Mouse (Mus musculus) G1E (cell line): Measurements from ENCODE around the gene Rab11fip5. TPM values are rescaled to one million over a fixed set of nuclear protein-coding genes. Genes with fewer than 3 reads are reported as not detected.

Experiments used
- ATAC-seq: 2 replicates; pipeline ENCODE4 v1.8.0; 2016; ENCODE audit warnings: mild to moderate bottlenecking; ENCODE audit not compliant: insufficient number of reproducible peaks, poor library complexity, low FRiP score, severe bottlenecking; ENCODE audit errors: extremely low read depth
- DNase-seq: peaks from one replicate; pipeline ENCODE4 v3.0.0; 2012; ENCODE audit warnings: low spot score
- H3K27me3 ChIP-seq: 2 replicates; pipeline ENCODE4 v1.6.1; 2012; ENCODE audit warnings: mild to moderate bottlenecking, low read length, inconsistent platforms; ENCODE audit not compliant: insufficient read depth
- H3K36me3 ChIP-seq: replicated peaks from 2 replicates; pipeline ENCODE3; 2012; ENCODE audit warnings: mild to moderate bottlenecking, inconsistent platforms
- H3K4me1 ChIP-seq: 2 replicates; pipeline ENCODE4 v1.6.1; 2012; ENCODE audit warnings: low read depth, low read length, inconsistent platforms, mixed read lengths; ENCODE audit not compliant: insufficient read depth
- H3K4me3 ChIP-seq: 2 replicates; pipeline ENCODE4 v1.5.1; 2012; ENCODE audit warnings: low read depth, mild to moderate bottlenecking, inconsistent platforms, low read length, moderate library complexity, mixed read lengths
- H3K9me3 ChIP-seq: replicated peaks from 2 replicates; pipeline ENCODE4 v1.6.1; 2012; ENCODE audit warnings: inconsistent platforms
- CTCF ChIP-seq: IDR thresholded peaks from 2 replicates; pipeline ENCODE4 v1.5.1; 2012; ENCODE audit warnings: low read depth, low read length, inconsistent platforms, mixed read lengths
- GATA1 ChIP-seq: IDR thresholded peaks from 2 replicates; pipeline ENCODE4 v1.6.1; 2012; ENCODE audit warnings: borderline replicate concordance, low read length, inconsistent platforms, mixed read lengths
- GATA2 ChIP-seq: IDR thresholded peaks from 2 replicates; pipeline ENCODE4 v1.6.1; 2012; ENCODE audit warnings: low read depth, low read length, inconsistent platforms, borderline replicate concordance
- POLR2AphosphoS5 ChIP-seq: IDR thresholded peaks from 2 replicates; pipeline ENCODE4 v1.6.1; 2012; ENCODE audit warnings: low read depth, low read length, inconsistent platforms; ENCODE audit not compliant: insufficient replicate concordance
- TAL1 ChIP-seq: conservative IDR thresholded peaks from 2 replicates; pipeline ENCODE4 v1.6.1; 2012; ENCODE audit warnings: low read depth, low read length, inconsistent platforms, mixed read lengths
- polyA plus RNA-seq: library from polyadenylated mRNA; stranded (reverse); fragments of >175 nt; gene quantifications from 2 replicates; pipeline ENCODE4 v1.2.3, GENCODE M21; 2012
- total RNA-seq, 2 experiments: library from RNA; stranded (forward) in 1 of 2; stranded (reverse) in 1 of 2; fragments of 200-1000 nt in 1 of 2; fragments of >200 nt in 1 of 2; fragmentation: Nextera tagmentation in 1 of 2; gene quantifications; 2 replicates each; pipeline ENCODE4 v1.2.3; 2014 to 2017

Rab11fip5 gene
- total and polyA plus RNA-seq, 3 experiments = 0.27 TPM; not detected in 2

GRCm38 (mm10) chr6:85377066-85377734 is 2.8 kb upstream of the Rab11fip5 start:
- DNase-seq (no peak), ATAC-seq (no peak)
- Histone ChIP-seq H3K27me3 (peaks cover 10% of the 10 kb centered on the region), H3K9me3 (no peaks in the 10 kb centered on the region), H3K4me1 (peaks cover 15% of the 10 kb centered on the region), H3K4me3 (no peak overlapping the region), H3K36me3 (no peaks in the 10 kb centered on the region)
- TF ChIP-seq CTCF = no peak
- TF ChIP-seq TAL1 = no peak
- TF ChIP-seq GATA1 = no peak
- TF ChIP-seq POLR2AphosphoS5 = no peak
- TF ChIP-seq GATA2 = no peak

- Histone ChIP-seq H3K36me3 (no peaks in the 10 kb centered on the region), H3K9me3 (no peaks in the 10 kb centered on the region), H3K4me3 (peak overlapping the region; percentile 65; the same call in 1 of the 2 replicates), H3K4me1 (peaks cover 11% of the 10 kb centered on the region), H3K27me3 (peaks cover 10% of the 10 kb centered on the region)
- ATAC-seq (peak; percentile 73), DNase-seq (no peak)
- TF ChIP-seq TAL1 (no peak), POLR2AphosphoS5 (no peak), CTCF (no peak), GATA2 (no peak), GATA1 (no peak)
These were observed 290 bp upstream of the Rab11fip5 start for GRCm38 (mm10) chr6:85374734-85375114.

- Histone ChIP-seq H3K4me3 (no peak overlapping the region), H3K27me3 (peaks cover 13% of the 10 kb centered on the region), H3K4me1 (peaks cover 11% of the 10 kb centered on the region), H3K9me3 (no peaks in the 10 kb centered on the region), H3K36me3 (no peaks in the 10 kb centered on the region)
- TF ChIP-seq TAL1 (no peak), GATA1 (no peak), POLR2AphosphoS5 (no peak), GATA2 (no peak), CTCF (no peak)
- ATAC-seq (no peak), DNase-seq (no peak)
These were observed 1.2 kb downstream of the Rab11fip5 start for GRCm38 (mm10) chr6:85373066-85373860.

- Histone ChIP-seq H3K4me3 (no peak overlapping the region), H3K27me3 (peaks cover 13% of the 10 kb centered on the region), H3K9me3 (no peaks in the 10 kb centered on the region), H3K4me1 (peaks cover 11% of the 10 kb centered on the region), H3K36me3 (no peaks in the 10 kb centered on the region)
- TF ChIP-seq GATA2 = no peak
- no peak for TF ChIP-seq CTCF
- no peak for TF ChIP-seq GATA1
- no peak for TF ChIP-seq POLR2AphosphoS5
- TF ChIP-seq TAL1 = no peak
- DNase-seq (no peak), ATAC-seq (no peak)
These were observed 1.9 kb downstream of the Rab11fip5 start for GRCm38 (mm10) chr6:85372496-85372895.

- no peaks in the 10 kb centered on the region for H3K36me3 ChIP-seq
- ATAC-seq (no peak), DNase-seq (no peak)
- H3K4me3 ChIP-seq = no peak overlapping the region
- H3K4me1 ChIP-seq = peaks cover 11% of the 10 kb centered on the region
- H3K27me3 ChIP-seq = peaks cover 15% of the 10 kb centered on the region
- TF ChIP-seq CTCF = no peak
- no peaks in the 10 kb centered on the region for H3K9me3 ChIP-seq
These were observed 2.5 kb downstream of the Rab11fip5 start for GRCm38 (mm10) chr6:85371859-85372405.

GRCm38 (mm10) chr6:85370666-85371430 is 3.6 kb downstream of the Rab11fip5 start:
- ATAC-seq (no peak), DNase-seq (no peak)
- Histone ChIP-seq H3K9me3 (no peaks in the 10 kb centered on the region), H3K4me3 (no peak overlapping the region), H3K36me3 (no peaks in the 10 kb centered on the region), H3K4me1 (peaks cover 11% of the 10 kb centered on the region), H3K27me3 (peaks cover 15% of the 10 kb centered on the region)
- no peak for TF ChIP-seq GATA2
- no peak for TF ChIP-seq TAL1
- TF ChIP-seq CTCF = no peak
- no peak for TF ChIP-seq GATA1
- no peak for TF ChIP-seq POLR2AphosphoS5
